Mouse (Mus musculus) gastrocnemius, adult 18-20 months (tissue): ENCODE measurements around the gene Scn1a. TPM values are rescaled to one million over a fixed set of nuclear protein-coding genes. Genes with fewer than 3 reads are reported as not detected.

Experiments used
- DNase-seq: peaks from one replicate; pipeline ENCODE4 v3.0.0; 2021; ENCODE audit warnings: low spot score
- long read RNA-seq, 2 experiments: library from polyadenylated mRNA; stranded (forward); transcript quantifications; one replicate each; pipeline ENCODE4 v2.0.0; 2021
- total RNA-seq, 2 experiments: library from RNA; stranded (reverse); gene quantifications; 2 replicates each; pipeline ENCODE4 v1.2.3; 2021

Gene Scn1a
- total RNA-seq: under 1 TPM in 1 of 2 experiments, not detected in 1; 0.09 TPM
- long read RNA-seq, experiment 1: 0 reads
- long read RNA-seq, experiment 2: 0 reads

DNA sequence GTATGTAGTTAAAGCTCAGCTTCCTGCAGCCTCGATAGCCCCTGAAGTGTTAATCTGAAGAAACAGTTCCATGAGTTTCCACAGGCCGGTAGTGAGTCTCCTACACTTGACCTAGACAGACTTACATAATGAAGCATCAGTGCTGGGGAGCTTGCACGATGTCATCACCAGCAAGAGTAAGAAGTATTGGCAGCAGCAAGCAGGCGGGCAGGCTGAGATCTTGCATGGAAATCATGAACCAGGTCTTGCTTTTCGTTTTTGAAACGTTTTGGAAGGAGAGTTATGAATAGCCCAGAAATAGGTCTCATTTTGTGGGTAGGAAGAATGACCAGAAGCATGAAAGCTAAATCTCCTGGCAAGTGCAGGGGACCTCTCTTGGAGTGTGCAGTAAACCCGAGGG lies at the start of gene Scn1a:
Gene Scn1a, minus strand, starts transcription at position 130 of the 400 bp plus-strand sequence.
- DNase-seq: no peak

DNA sequence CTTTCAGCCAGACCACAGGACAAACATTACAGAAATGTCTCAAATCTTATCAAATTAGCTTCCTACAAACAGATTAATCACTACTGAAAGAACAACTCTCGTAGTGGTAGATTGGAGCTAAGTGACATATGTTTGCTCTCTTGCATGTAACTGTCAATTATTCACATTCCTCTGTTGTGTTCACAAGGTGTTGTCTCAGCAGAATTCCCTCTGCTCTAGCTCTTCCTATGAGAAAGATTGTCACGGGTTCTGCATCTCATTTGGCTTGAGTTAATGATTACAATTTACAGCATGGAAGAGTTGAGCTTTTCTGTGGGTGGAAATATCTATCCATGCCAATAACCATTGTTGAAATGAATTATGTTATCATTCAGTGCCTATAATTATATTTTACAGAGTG lies 37.8 kb upstream of the Scn1a start:
- no peak for DNase-seq

DNA sequence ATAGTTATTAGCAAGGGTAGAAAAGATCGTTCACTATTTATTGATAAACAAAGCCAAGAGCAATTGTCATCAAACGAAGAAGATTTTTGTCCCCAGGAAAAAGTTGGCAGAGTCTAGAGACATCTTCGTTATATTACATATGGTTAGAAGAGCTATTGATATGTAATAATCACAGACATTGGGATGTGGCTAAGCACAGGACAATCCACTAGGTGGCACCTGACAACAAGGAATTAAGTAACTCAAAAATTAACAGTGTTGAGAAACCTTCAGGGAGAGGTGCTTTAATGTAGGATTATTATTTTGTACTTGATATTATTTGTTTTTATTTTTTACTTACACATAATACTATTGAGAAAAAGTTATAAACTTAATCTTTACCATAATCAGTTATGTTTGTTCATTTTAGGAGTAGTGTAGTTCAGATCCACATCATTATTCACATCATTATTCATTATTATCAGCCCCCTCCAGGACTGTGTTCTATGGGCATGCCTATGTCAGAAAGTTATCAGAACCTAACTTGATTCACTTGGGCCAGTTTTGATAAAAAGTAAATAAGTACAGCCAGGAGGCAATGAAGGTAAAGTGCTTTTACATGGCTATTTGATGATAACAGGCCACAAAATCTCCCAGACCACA lies 32.7 kb upstream of the Scn1a start:
- DNase-seq: no peak

DNA sequence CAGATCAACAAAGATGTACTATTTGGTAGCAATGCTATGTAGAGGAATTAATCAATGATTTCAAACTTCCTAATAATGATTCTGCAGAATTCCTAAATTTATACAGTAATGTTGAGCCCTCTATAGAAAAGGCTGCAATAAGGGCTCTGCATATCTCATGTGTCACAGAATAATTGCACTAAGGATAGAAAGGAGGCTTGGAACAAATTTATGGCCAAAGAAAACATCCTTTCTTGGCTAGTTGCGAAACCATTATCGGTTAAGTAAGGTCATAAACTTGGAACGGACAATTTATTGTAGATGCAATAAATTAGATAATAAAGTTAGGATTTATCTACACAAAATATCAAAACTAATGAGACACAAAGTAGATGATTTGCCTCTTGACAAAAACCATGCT lies 24.8 kb upstream of the Scn1a start:
- no peak for DNase-seq

DNA sequence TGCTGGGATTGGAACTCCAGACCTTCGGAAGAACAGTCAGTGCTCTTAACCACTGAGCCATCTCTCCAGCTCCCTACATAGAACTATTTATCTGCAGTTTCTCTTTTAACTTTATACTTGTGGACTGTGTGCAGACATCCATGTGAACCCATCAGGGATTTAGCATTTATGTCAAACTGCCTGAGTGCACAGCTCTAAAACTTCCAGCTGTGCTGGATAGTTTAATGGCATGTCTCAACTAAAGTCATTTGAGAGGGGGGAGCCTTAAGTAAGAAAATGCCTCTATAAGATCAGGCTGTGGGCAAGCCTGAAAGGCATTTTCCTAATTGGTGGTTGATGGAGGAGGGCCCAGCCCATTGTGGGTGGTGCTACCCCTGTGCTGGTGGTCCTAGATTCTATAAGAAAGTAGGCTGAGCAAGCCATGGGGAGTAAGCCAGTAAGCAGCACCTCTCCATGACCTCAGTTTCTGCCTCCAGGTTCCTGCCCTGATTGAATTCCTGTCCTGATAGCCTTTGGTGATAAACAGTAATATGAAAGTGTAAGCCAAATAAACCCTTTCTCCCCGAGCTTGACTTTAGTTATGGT lies 24.3 kb upstream of the Scn1a start:
- DNase-seq: no peak

DNA sequence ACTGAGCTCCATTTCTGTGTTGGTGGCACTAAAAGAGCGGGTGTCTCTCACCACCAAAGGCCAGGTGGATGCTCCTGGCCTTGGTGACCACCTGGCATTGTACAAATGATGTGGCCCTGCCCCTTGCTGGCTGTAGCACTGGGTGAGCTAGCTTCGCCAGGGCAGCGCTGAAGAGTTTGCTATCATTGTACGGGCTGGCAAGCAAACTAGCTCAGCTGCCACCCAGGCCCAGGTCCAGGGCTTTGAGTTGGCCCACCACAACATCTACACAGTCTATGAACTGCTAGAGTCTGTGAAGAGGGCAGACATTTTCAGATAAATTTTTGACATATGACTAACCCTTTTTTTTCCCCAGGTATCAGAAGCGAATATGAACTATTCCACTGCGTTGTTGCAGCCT lies 23.3 kb upstream of the Scn1a start:
- no peak for DNase-seq

DNA sequence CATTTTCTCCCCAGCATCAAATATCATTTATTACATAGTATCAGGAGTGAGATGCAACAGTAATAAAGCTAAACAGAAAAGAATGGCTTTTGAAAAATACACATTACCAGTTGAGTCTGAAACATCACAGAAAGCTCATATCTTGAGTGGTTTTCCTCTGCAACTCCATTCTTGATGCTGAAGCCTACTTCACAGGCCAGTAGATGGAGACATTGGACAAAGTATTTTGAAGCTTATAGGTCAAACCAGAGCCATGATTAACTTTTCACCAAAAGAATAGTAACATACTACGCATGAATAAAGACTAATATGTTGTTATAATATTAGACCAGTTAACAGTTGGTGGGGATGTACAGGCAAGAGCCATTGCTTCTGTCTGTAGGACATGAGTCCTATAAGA lies 21.8 kb upstream of the Scn1a start:
- DNase-seq: no peak

DNA sequence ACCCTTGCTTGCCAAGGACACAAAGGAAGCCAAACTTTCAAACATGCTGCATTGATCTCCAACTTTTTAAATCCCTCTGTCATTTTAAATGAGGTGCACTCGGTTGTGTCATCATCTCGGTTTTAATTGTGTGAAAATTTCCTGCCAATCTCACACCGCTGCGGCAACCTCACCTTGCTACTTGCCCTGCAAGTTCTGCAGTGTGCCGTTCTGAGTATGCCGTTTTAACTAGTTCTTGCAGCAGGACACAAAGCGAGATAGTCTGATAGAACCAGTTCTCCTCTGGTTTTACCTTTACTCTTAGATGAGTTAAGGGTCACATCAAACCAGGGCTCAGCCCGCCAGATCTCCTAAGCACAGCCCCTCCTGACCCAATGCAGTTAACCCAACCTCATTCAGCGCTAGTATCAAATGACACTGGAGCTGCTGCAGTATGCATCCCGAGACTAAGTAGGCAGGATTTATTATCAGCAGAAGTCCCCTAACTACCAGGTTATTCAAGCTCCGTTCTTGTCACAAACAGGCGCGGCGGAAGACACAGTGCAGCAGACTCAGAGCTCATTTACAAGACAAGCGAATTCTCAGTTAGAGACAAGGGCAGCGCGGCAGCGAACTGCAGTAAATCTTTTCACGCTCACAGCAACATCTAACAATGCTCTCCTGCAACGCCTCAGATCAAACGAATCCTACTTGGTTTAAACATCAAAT lies 722 bp downstream of the Scn1a start:
- no peak for DNase-seq

DNA sequence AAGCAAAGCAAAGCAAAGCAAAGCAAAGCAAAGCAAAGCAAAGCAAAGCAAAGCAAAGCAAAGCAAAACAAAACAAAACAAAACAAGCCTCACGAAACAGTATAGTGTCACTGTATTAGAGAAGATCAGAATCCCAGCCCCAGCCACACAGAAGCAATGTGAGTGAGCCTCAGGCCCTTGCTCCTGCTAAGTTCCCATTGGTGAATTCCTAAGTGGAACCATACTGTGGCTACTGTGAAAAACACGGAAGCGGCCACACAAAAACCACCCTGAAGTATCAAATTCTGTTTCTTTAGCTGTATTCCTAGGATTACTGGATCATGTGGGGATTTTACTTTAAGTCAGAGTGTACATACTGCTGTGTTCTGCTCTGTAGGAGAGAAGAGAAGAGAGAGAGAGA lies 4.4 kb downstream of the Scn1a start:
- no peak for DNase-seq

DNA sequence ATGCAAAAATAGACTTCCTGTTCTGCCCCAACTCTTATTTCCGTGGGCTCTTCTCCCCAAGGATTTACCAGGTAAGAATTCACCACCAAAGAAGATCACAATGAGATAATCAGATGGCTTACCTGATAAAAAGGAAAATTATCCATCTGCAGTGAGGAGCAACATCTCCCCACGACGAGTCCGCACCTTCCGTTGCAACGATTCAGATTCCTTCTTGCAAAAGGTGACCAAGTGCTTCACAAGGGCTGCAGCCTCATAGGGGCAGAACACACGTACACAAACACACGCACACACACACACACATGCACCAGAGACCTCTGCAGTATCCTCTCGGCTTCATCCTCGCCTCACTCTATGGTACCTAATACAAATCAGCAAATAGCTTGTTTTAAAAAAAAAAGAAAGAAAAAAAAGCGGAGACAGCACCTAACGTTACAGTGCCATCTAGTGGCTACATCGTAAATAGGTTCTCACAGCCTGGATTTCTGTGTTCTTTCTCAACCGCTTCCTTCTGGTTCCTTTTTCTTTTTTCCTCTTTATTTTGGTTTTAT lies 30.8 kb downstream of the Scn1a start:
- DNase-seq: peak; percentile 31

DNA sequence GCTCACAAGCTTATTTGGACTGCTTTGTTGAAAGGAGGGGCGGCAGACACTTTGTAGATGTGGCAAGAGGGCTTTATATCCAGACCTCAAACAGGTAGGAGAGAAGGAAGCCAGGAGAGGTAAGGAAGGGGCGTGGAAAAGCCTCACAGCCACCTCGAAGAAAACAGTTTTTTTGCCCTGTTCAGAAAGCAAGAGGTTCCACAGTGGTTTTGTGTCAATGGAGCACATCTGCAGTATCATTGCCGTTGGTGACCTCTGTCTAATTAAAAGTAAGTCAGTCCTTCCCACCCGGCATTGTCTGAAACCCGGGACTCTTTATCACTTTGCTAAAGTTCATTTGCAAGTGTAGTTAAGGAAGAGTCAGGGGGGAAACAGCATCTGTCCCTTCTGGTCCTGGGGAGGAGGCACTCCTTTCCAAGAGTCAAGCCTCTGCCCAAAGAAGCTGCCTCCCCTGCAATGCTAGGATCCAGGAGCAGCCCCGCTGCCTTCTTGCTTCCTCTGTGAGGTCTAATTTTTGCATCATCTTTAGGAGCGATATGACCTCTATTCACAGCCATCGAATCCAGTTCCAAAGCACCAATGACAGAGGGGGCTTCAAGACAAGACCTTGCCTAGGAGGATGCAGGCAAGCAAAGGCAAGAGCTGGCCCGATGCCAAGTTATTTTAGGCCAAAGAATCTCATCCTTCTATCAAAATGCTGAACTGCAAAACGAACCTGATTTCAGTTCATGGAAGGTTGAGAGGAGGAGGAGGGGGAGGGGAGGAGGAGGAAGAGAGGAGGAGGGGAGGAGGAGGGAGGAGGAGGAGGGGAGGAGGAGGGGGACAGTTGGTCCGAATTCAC lies 31.5 kb downstream of the Scn1a start:
- DNase-seq: no peak

DNA sequence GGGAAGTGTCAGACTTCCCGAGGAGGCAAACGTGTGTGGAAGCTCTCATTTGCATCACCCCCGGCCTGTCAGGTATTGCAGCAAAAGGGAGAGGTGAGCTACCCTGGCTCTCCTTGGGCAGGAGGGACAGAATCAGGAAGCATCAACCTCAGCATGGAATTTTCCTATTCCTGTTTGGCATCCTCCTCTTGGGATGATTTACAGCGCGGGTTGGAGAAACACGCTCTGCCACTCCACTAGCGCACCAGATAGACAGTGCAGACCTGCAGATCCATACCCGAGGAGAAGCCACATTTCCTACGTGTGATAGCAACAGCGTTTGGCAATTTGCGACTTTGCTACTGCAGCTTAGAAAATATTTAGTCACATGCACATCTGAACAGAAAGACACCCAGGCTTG lies 32.2 kb downstream of the Scn1a start:
- DNase-seq: no peak

DNA sequence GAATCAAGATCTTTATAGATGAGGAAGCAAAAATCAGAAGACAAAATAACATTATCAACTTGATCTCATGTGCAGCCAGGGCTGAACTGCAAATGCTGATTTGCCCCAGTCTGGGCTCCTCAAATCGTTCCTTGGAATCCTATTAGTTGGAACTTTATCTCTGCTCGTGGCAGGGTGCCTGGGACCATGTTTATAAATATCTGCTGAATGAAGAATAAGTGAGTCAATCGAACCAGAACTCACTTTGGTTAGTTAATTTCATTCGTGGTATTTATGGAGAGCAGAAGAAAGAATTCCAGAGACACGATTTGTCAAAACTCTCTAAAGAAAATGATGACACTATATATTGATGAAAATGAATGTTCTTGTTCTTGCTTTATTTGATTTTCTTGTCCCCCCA lies 48.1 kb downstream of the Scn1a start:
- no peak for DNase-seq

DNA sequence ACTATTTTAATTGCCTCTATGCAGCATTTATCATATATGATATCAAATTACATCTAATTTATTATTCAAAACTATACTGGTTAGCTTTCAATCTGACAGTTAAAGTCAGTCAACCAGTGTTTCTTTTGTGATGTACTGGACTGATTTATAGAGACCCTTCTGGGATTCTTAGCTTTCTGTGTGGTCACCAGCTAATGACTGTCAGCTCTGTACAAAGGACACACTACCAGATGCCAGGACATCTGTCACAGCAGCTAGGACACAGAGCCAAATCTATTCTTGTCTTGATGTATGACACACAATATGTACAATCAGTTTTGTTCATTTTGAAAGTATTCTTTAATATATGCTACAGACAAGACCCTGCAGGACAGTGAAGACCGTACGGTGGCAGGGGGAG lies 72.7 kb downstream of the Scn1a start:
- no peak for DNase-seq

DNA sequence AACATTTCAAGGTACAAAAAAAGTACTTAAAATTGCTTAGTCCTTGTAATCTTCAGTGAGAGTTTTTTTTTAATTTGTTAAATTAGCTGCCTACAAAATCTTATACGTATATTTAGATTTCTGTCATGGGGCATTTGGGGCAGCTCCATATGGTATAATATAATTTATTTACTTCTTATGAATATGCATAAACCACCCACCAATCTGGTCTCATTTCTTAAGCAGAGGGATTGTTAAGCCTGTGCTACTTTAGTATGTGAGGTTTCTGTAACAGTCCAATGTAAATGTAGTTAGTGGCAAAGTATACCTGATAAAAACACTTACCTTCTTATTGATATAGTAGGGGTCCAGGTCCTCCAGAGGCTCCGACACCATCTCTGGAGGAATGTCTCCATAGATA lies 90.0 kb downstream of the Scn1a start:
- no peak for DNase-seq

DNA sequence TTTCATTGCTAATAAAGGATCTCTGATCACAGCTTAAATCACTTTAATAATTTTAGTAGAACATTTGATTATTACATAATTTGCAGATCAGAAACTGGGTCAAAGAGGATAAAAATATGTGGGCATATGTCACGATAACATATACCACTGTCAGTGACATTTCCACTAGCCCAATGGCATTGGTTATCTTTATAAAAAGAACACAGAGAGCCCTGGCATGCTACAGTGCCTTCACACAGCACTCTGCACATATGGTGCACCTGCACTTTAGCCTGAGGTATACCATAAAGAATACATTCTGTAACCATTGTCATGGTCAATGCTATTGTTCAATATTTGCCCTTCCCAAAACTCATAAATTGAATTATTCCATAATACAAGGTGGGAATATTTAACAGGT lies 94.0 kb downstream of the Scn1a start:
- no peak for DNase-seq

DNA sequence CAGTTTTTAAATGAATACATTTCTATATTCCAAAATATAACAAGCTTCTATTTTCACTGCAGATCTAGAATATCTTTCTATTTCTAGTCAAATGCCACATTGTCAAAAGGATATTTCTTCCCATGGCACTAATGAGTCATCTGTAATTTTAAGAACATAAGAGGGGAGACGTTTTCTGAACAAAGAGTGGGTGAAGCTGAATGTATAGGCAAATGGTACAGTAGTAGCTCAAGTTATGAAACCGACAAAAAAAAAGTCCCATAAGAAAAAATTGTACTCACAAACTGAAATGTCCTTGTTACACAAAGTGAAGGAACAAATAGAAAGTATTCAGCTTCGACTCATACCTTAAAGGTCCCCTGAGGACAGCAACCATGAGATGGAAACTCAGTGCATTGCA lies 94.5 kb downstream of the Scn1a start:
- no peak for DNase-seq

DNA sequence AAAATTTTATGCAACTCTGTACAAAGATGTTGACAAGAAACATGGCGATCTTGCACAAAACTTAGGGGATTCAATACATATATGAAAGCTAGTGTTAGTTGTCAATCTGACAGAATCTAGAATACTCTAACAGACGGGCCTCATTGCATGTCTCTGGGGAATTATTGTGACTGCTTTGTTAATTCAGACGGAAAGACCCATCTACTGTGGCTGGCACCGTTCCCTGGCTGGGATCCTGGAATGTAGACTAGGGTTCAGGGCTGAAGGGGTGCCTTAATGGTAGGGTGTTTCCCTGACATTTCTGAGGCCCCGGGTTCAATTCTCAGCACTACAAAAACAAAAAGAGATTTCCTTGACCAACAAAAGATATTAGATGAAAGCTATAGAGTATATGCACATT lies 103.2 kb downstream of the Scn1a start:
- no peak for DNase-seq

DNA sequence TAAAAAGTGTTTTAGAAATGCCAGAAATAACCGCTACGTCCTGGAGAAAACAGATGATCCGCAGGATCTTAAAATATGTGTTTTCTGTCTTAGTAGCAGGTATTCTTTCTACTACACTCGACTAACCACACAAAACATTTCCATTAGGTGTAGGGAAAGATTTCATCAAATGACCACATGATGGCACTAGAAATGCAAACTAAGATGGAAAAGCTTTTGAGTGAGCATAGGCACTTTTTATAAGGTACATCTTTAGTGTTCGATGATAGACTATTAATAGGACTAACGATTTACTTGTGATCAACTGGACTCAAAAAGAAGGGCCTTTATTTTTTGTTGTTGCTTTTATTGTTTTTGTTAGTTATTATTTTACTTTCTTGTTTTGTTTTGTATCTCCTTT lies 104.2 kb downstream of the Scn1a start:
- no peak for DNase-seq

DNA sequence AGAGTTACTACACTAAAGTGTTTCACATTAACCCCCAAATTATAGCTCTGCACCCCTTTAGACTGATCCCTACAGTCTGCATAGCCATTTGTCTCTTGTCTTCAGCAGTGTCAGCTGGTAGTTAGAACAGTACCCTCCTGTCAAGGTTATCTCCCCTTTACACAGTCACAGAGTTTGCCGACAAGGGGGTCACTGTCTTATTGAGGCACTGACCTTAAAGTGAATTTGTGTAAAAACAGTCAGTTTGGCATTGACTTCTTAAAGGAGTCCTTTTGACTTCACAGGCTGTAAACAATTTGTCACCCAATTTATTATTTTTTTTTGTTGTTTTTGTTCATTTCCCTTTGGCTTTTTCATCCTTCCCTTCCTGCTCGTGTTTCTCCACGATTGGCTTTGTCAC lies 168.1 kb downstream of the Scn1a start:
- no peak for DNase-seq

DNA sequence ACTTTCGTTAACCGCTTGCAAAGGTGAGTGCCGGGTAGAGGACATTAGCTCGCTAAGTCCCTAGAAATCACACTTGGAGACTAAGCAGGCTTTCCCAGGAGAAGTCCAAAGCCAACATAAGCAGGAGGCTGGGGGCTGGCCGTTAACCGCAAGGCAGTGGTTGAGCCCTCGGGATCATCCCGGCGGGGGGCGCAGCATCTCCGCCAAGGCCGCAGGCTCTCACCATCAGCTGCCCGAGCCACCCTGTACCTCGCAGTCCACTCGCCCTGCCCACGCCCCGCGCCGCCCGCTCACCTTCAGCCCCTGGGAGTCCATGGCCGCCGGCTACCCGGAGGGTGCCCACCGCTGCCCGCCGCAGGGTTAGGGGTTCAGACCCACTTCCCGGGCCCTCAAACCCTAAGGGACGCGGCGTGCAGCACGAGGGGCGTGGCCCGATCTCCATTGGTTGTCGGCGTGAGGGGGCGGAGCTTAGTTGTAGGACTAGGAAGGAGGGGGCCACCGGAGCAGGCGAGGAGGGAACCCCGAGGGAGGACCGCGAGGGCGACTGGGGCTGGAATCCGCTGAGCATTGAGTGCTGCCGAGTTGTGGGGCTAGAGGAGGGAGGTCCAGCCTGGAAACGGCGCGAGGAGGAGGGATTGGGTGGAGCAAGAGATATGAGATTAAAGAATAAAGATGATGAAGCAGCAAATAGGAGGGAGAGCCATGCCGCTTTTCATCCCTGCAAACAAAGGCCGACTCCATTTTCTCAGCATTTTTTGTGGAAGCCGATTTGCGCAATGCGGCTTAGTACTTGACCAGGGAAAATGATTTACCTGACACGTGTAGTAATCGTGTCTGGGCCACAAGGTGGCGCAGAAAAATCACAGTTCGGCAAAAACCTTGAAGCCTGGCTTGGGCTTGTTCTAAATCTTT lies 184.2 kb downstream of the Scn1a start, which contains the start of gene Ttc21b:
Gene Ttc21b, minus strand, starts transcription at position 398 of the 912 bp plus-strand sequence.
- peak; percentile 94 for DNase-seq
